Mouse (Mus musculus): ENCODE results near the gene Zc3h12b.

Zc3h12b gene

GRCm38 (mm10) chrX:95711227-95712111 lies at the start of gene Zc3h12b:
TSS of gene Zc3h12b (plus strand) at chrX:95711678.
- DNase-seq, result peak; percentile 57

- no peak for DNase-seq
Observed at GRCm38 (mm10) chrX:95682206-95682605, 29.3 kb upstream of the Zc3h12b start.

- DNase-seq, result no peak
Observed at GRCm38 (mm10) chrX:95687119-95687518, 24.4 kb upstream of the Zc3h12b start.

- no peak for DNase-seq
Observed at GRCm38 (mm10) chrX:95738253-95738652, 26.8 kb downstream of the Zc3h12b start.

- DNase-seq, result no peak
Observed at GRCm38 (mm10) chrX:95795881-95796280, 84.4 kb downstream of the Zc3h12b start.

GRCm38 (mm10) chrX:95801790-95802189 lies 90.3 kb downstream of the Zc3h12b start:
- DNase-seq, result no peak

GRCm38 (mm10) chrX:95852806-95853205 lies 141.3 kb downstream of the Zc3h12b start:
- no peak for DNase-seq

- no peak for DNase-seq
Observed at GRCm38 (mm10) chrX:95881111-95881510, 169.6 kb downstream of the Zc3h12b start.

GRCm38 (mm10) chrX:95902716-95903115 lies 191.2 kb downstream of the Zc3h12b start:
- DNase-seq, result no peak

GRCm38 (mm10) chrX:95935481-95935880 lies 224.0 kb downstream of the Zc3h12b start:
- no peak for DNase-seq

GRCm38 (mm10) chrX:95945496-95945895 lies 234.0 kb downstream of the Zc3h12b start:
- no peak for DNase-seq

- DNase-seq, result no peak
Observed at GRCm38 (mm10) chrX:95948135-95948534, 236.7 kb downstream of the Zc3h12b start.

- peak; percentile 50 for DNase-seq
Observed at GRCm38 (mm10) chrX:95950776-95951175, 239.3 kb downstream of the Zc3h12b start.

- DNase-seq, result peak; percentile 90
Observed at GRCm38 (mm10) chrX:95956497-95957293, 245.2 kb downstream of the Zc3h12b start, which contains the start of gene Las1l. TSS of gene Las1l (minus strand) at chrX:95956962.

- DNase-seq, result peak; percentile 17
Observed at GRCm38 (mm10) chrX:95957461-95957860, 246.0 kb downstream of the Zc3h12b start.

GRCm38 (mm10) chrX:95963366-95963765 lies 251.9 kb downstream of the Zc3h12b start:
- DNase-seq, result no peak

GRCm38 (mm10) chrX:95965036-95965435 lies 253.6 kb downstream of the Zc3h12b start:
- no peak for DNase-seq

- DNase-seq, result peak; percentile 18
Observed at GRCm38 (mm10) chrX:95967847-95968593, 256.5 kb downstream of the Zc3h12b start.

GRCm38 (mm10) chrX:95968594-95968965 lies 257.1 kb downstream of the Zc3h12b start:
- peak; percentile 67 for DNase-seq

- no peak for DNase-seq
Observed at GRCm38 (mm10) chrX:95969116-95969515, 257.6 kb downstream of the Zc3h12b start.

GRCm38 (mm10) chrX:95969936-95970335 lies 258.5 kb downstream of the Zc3h12b start:
- no peak for DNase-seq

Data from kidney, adult 18-20 months (tissue).